8 mouse cellular contexts compared by ENCODE assay signal in genomic region chr5:31452562-31452878, GRCm38 (mm10). TPM values are rescaled to one million over a fixed set of nuclear protein-coding genes. Genes with fewer than 3 reads are reported as not detected.
A peak's percentile ranks its signal among the peaks of the same experiment; 100 is the strongest.
DNase-seq lines count a peak whose midpoint lies in the region; ATAC-seq lines count a peak whose summit lies in the region.

No protein-coding gene starts in this region.

- DNase-seq in lung, postnatal 25 days (ENCODE audit: low spot score), result no peak
- no peak for DNase-seq in forebrain, embryonic 10.5 days (ENCODE audit: extremely low spot score, low spot score)
- no peak for DNase-seq in liver, embryonic 11.5 days (ENCODE audit: low spot score)
- no peak for DNase-seq in cerebellum, adult 11-12 months
- no peak for DNase-seq in urinary bladder, adult 18-20 months (ENCODE audit: low spot score in 2 of 2)

- ATAC-seq in lung, embryonic 16.5 days (ENCODE audit: low read depth), result no peak
- ATAC-seq in liver, embryonic 11.5 days (replicated peaks; ENCODE audit: low FRiP score), result peak; percentile 45; the same call in 1 of the 2 replicates
- no peak for ATAC-seq in stomach, embryonic 14.5 days (ENCODE audit: insufficient number of reproducible peaks, insufficient read depth, low FRiP score, low read depth)
- ATAC-seq in frontal cortex, adult (ENCODE audit: low TSS enrichment), result no peak

- no peaks in the 10 kb centered on the region for H3K36me3 ChIP-seq in lung, embryonic 16.5 days (ENCODE audit: control insufficient read depth, insufficient read depth, low read length)
- H3K36me3 ChIP-seq in forebrain, embryonic 10.5 days (replicated peaks), result peaks cover 7% of the 10 kb centered on the region; the same call in 1 of the 2 replicates
- no peaks in the 10 kb centered on the region; the same call in 1 of the 2 replicates for H3K36me3 ChIP-seq in liver, embryonic 11.5 days (ENCODE audit: control insufficient read depth, insufficient read depth, low read length)
- H3K36me3 ChIP-seq in stomach, embryonic 14.5 days (ENCODE audit: control insufficient read depth, insufficient read depth, low read length), result no peaks in the 10 kb centered on the region

- H3K4me2 ChIP-seq in lung, embryonic 16.5 days (ENCODE audit: low read depth, low read length), result peak overlapping the region; percentile 72
- H3K4me2 ChIP-seq in liver, embryonic 11.5 days, result peak overlapping the region; percentile 96
- peak overlapping the region; percentile 63 for H3K4me2 ChIP-seq in stomach, embryonic 14.5 days (replicated peaks; ENCODE audit: low read depth, low read length)

- peak overlapping the region; percentile 68 for H3K9ac ChIP-seq in lung, embryonic 16.5 days (ENCODE audit: low read length)
- H3K9ac ChIP-seq in liver, embryonic 11.5 days (ENCODE audit: low read depth, low read length), result peak overlapping the region; percentile 67
- peak overlapping the region; percentile 43 for H3K9ac ChIP-seq in stomach, embryonic 14.5 days (replicated peaks; ENCODE audit: low read depth, low read length)

- H3K9me3 ChIP-seq in lung, embryonic 16.5 days (ENCODE audit: control insufficient read depth, low read length), result no peaks in the 10 kb centered on the region
- H3K9me3 ChIP-seq in forebrain, embryonic 10.5 days, result no peaks in the 10 kb centered on the region
- H3K9me3 ChIP-seq in liver, embryonic 11.5 days (ENCODE audit: control insufficient read depth, low read length), result no peaks in the 10 kb centered on the region
- no peaks in the 10 kb centered on the region for H3K9me3 ChIP-seq in stomach, embryonic 14.5 days (ENCODE audit: control insufficient read depth, low read depth, low read length)

- peaks cover 8% of the 10 kb centered on the region for H3K4me1 ChIP-seq in lung, embryonic 16.5 days (replicated peaks; ENCODE audit: control insufficient read depth, insufficient read depth, low read length)
- H3K4me1 ChIP-seq in forebrain, embryonic 10.5 days, result peaks cover 22% of the 10 kb centered on the region
- H3K4me1 ChIP-seq in liver, embryonic 11.5 days (replicated peaks; ENCODE audit: control insufficient read depth, insufficient read depth, low read length), result peaks cover 9% of the 10 kb centered on the region
- peaks cover 11% of the 10 kb centered on the region for H3K4me1 ChIP-seq in stomach, embryonic 14.5 days (ENCODE audit: control insufficient read depth, insufficient read depth, low read length)

- 0% methylated on average over 11 of the region's 11 CpGs for WGBS in lung, embryonic 16.5 days
- WGBS in forebrain, embryonic 10.5 days, result under 1% methylated on average over 11 of the region's 11 CpGs
- under 1% methylated on average over 11 of the region's 11 CpGs for WGBS in liver, embryonic 11.5 days
- 0% methylated on average over 11 of the region's 11 CpGs for WGBS in stomach, embryonic 14.5 days

- peak overlapping the region; percentile 68 for H3K4me3 ChIP-seq in lung, embryonic 16.5 days (ENCODE audit: low read length)
- peak overlapping the region; percentile 59 for H3K4me3 ChIP-seq in forebrain, embryonic 10.5 days
- peak overlapping the region; percentile 63 for H3K4me3 ChIP-seq in liver, embryonic 11.5 days (ENCODE audit: low read depth, low read length)
- peak overlapping the region; percentile 51 for H3K4me3 ChIP-seq in stomach, embryonic 14.5 days (ENCODE audit: low read depth, low read length)

- 0 out of 2 replicates have a peak overlapping the region, but pooled peaks have one; percentile 17 for H3K27ac ChIP-seq in lung, embryonic 16.5 days (ENCODE audit: low read length)
- peak overlapping the region; percentile 85 for H3K27ac ChIP-seq in forebrain, embryonic 10.5 days
- 0 out of 2 replicates have a peak overlapping the region, but pooled peaks have one; percentile 49 for H3K27ac ChIP-seq in liver, embryonic 11.5 days (ENCODE audit: low read depth, low read length)
- peak overlapping the region; percentile 33; the same call in 1 of the 2 replicates for H3K27ac ChIP-seq in stomach, embryonic 14.5 days (ENCODE audit: low read length)

- H3K27me3 ChIP-seq in lung, embryonic 16.5 days (ENCODE audit: control insufficient read depth, insufficient read depth, low read depth, low read length), result no peaks in the 10 kb centered on the region
- H3K27me3 ChIP-seq in forebrain, embryonic 10.5 days (ENCODE audit: poor library complexity, severe bottlenecking), result no peaks in the 10 kb centered on the region
- no peaks in the 10 kb centered on the region for H3K27me3 ChIP-seq in liver, embryonic 11.5 days (replicated peaks; ENCODE audit: control insufficient read depth, insufficient read depth, low read length)
- H3K27me3 ChIP-seq in stomach, embryonic 14.5 days (ENCODE audit: control insufficient read depth, insufficient read depth, low read length), result no peaks in the 10 kb centered on the region

RNA-seq across cellular contexts. Expression of gene Zfp512, which starts 0.3 kb away (rescaled TPM):
- polyA plus RNA-seq in lung, embryonic 16.5 days (2015; fragmentation: Nextera tagmentation; extraction: Ambion mirVana), result 44.7 and 51.1 TPM in 2 replicates
- 78.9 and 82.9 TPM in 2 replicates for polyA plus RNA-seq in forebrain, embryonic 10.5 days (2016; fragmentation: Nextera tagmentation; extraction: Ambion mirVana)
- polyA plus RNA-seq in liver, embryonic 11.5 days (2014; fragmentation: Nextera tagmentation; extraction: Ambion mirVana), result 39.7 and 40.9 TPM in 2 replicates
- polyA plus RNA-seq in stomach, embryonic 14.5 days (2014; fragmentation: Nextera tagmentation; extraction: Ambion mirVana), result 51.8 and 55.5 TPM in 2 replicates

RNA-seq across cellular contexts. Expression of gene 4930548H24Rik, which starts 33.0 kb away (rescaled TPM):
- polyA plus RNA-seq in lung, embryonic 16.5 days (2015; fragmentation: Nextera tagmentation; extraction: Ambion mirVana), result not detected in 2 replicates
- polyA plus RNA-seq in forebrain, embryonic 10.5 days (2016; fragmentation: Nextera tagmentation; extraction: Ambion mirVana), result 0.09 TPM in 2 replicates
- polyA plus RNA-seq in liver, embryonic 11.5 days (2014; fragmentation: Nextera tagmentation; extraction: Ambion mirVana), result 0.14 TPM in 1 of 2 replicates, not detected in the other
- polyA plus RNA-seq in stomach, embryonic 14.5 days (2014; fragmentation: Nextera tagmentation; extraction: Ambion mirVana), result not detected in 2 replicates

RNA-seq across cellular contexts. Expression of gene Gpn1, which starts 42.0 kb away (rescaled TPM):
- 54.7 and 55.1 TPM in 2 replicates for polyA plus RNA-seq in lung, embryonic 16.5 days (2015; fragmentation: Nextera tagmentation; extraction: Ambion mirVana)
- polyA plus RNA-seq in forebrain, embryonic 10.5 days (2016; fragmentation: Nextera tagmentation; extraction: Ambion mirVana), result 108 and 111 TPM in 2 replicates
- polyA plus RNA-seq in liver, embryonic 11.5 days (2014; fragmentation: Nextera tagmentation; extraction: Ambion mirVana), result 50.3 and 55.3 TPM in 2 replicates
- polyA plus RNA-seq in stomach, embryonic 14.5 days (2014; fragmentation: Nextera tagmentation; extraction: Ambion mirVana), result 54.2 and 66.3 TPM in 2 replicates

Comparison
In these comparisons a context has a peak if more than half of its experiments do, and no peak if none do; other contexts are left out.
1. H3K27ac ChIP-seq: peak in every context shown above with its lines; median percentile 85 in forebrain, embryonic 10.5 days; 49 in liver, embryonic 11.5 days; 33 in stomach, embryonic 14.5 days; 17 in lung, embryonic 16.5 days.